Mouse (Mus musculus) stomach, postnatal 0 days (tissue): ENCODE data around the gene Stfa2l1.
"Not testable (repeated sequence)": the region's sequence is repeated elsewhere in the genome, so short reads cannot be mapped to it uniquely, and the experiment has no call there.

Experiments used
- CTCF ChIP-seq: IDR thresholded peaks from 2 replicates; pipeline ENCODE4 v1.5.1; 2016; ENCODE audit warnings: antibody characterized with exemption, low read depth, mild to moderate bottlenecking, moderate library complexity
- EP300 ChIP-seq: optimal IDR thresholded peaks from 2 replicates; pipeline ENCODE3; 2016; ENCODE audit warnings: antibody characterized with exemption

DNA sequence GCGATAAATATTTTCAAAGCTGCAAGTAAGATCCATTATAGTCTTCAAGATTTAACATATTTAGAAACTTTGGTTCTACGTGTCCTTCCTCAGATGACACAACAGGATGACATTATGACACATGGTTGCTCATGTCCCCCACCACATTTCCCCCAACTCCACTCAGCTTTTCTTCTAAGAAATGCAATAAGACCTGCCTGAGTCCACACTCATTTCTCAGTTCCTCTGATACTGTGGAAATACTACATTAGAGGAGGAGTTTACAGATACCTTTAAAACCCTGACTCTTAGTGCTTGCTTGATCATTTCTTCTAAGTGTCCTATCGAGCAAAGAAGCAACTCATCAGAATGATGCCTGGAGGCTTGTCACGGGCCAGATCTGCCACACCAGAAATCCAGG, 27.3 kb downstream of the Stfa2l1 start, which contains the start of gene Gm5483:
- TF ChIP-seq CTCF, EP300: not testable (repeated sequence)
